Mouse (Mus musculus) stomach, postnatal 0 days (tissue): ENCODE measurements at regions not wholly inside any gene's neighbourhood (a gene's known extent, or its start where the extent isn't known, plus 50 kb on each side); places are given as distances from the start of the nearest gene placed in this dataset.

ENCODE experiments used
- CTCF ChIP-seq: IDR thresholded peaks from 2 replicates; pipeline ENCODE4 v1.5.1; 2016; ENCODE audit warnings: antibody characterized with exemption, low read depth, mild to moderate bottlenecking, moderate library complexity
- EP300 ChIP-seq: optimal IDR thresholded peaks from 2 replicates; pipeline ENCODE3; 2016; ENCODE audit warnings: antibody characterized with exemption

DNA sequence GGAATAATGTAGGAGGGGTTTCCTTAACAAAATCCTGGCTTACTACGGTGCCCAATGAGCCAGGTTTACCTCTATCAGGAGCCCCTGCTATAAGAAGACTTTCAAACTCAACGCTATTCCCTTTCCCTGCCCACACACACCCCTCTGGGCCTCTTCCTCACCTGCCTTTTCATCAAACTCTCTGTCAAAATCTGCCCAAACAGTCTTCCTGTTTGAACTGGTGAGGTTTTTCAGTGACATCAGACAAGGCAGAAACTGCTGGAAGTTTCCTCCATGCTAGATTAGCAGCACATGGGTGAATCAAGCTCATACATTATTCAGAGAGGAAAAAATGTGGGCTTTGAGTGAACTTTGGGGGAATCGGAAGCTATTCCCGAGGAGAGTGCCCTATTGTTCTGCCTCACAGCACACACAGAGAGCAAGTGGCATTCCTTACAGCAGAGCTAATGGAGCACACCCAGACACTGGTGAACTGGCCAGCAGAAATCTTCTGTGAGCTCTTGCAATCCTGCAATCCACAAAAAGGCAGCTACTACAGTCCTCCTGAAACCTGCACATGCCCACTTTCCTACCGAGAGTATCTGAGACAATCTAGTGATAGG, 141.8 kb upstream of the Rnd3 start:
- TF ChIP-seq CTCF (no peak), EP300 (no peak)
